ENCODE assay signal across 10 mouse cellular contexts in genomic region chr13:63072376-63072775, GRCm38 (mm10).
DNase-seq lines count a peak whose midpoint lies in the region; ATAC-seq and TF ChIP-seq lines count a peak whose summit lies in the region.
"Had no signal": no experiment of that assay in that cellular context is flagged by ENCODE, and none has a peak within 500 bp of the region (broad histone marks: within the 10 kb centered on the region; RNA-seq: fewer than 3 reads in every experiment).

No protein-coding gene starts in this region.

- no peaks in the 10 kb centered on the region for H3K27me3 ChIP-seq in embryonic facial prominence, embryonic 12.5 days
- no peaks in the 10 kb centered on the region for H3K27me3 ChIP-seq in heart, postnatal 0 days (ENCODE audit: control insufficient read depth, insufficient read depth, low read length)
- H3K27me3 ChIP-seq: megakaryocyte, embryonic 14.5 days had no signal

- no peaks in the 10 kb centered on the region for H3K36me3 ChIP-seq in embryonic facial prominence, embryonic 12.5 days
- no peaks in the 10 kb centered on the region for H3K36me3 ChIP-seq in heart, postnatal 0 days (replicated peaks; ENCODE audit: control insufficient read depth, insufficient read depth, low read length)
- H3K36me3 ChIP-seq: hindbrain, embryonic 10.5 days had no signal

- H3K9me3 ChIP-seq in embryonic facial prominence, embryonic 12.5 days: no peaks in the 10 kb centered on the region
- no peaks in the 10 kb centered on the region for H3K9me3 ChIP-seq in heart, postnatal 0 days (replicated peaks; ENCODE audit: control insufficient read depth, low read length)
- H3K9me3 ChIP-seq: hindbrain, embryonic 10.5 days had no signal

- H3K9ac ChIP-seq in embryonic facial prominence, embryonic 12.5 days: no peak overlapping the region
- no peak overlapping the region for H3K9ac ChIP-seq in heart, postnatal 0 days (replicated peaks; ENCODE audit: low read depth, low read length)

- 0 out of 2 replicates have a peak, but pooled peaks have one; percentile 56 for ATAC-seq in embryonic facial prominence, embryonic 12.5 days (ENCODE audit: insufficient number of reproducible peaks, insufficient read depth, low FRiP score, low TSS enrichment)
- peak; percentile 24; the same call in 1 of the 2 replicates for ATAC-seq in heart, postnatal 0 days (ENCODE audit: insufficient read depth, low read depth)

- TF ChIP-seq CTCF in heart, postnatal 0 days (IDR thresholded peaks at IDR 0.05; ENCODE audit: low read depth): no peak

- H3K4me3 ChIP-seq in embryonic facial prominence, embryonic 12.5 days: no peak overlapping the region
- H3K4me3 ChIP-seq in heart, postnatal 0 days (ENCODE audit: low read depth, low read length): no peak overlapping the region
- H3K4me3 ChIP-seq: hindbrain, embryonic 10.5 days; megakaryocyte, embryonic 14.5 days had no signal

- 18% methylated on average over 3 of the region's 3 CpGs for WGBS in embryonic facial prominence, embryonic 12.5 days
- WGBS in heart, postnatal 0 days: 25% methylated on average over 3 of the region's 3 CpGs

- no peak for TF ChIP-seq EP300 in heart, postnatal 0 days (IDR thresholded peaks at IDR 0.05; ENCODE audit: low read depth)

- peak; percentile 33 for DNase-seq in NIH3T3 (ENCODE audit: low read depth)
- DNase-seq in heart, postnatal 0 days (ENCODE audit: low spot score): no peak
- peak; percentile 50 for DNase-seq in lung, postnatal 10 days
- DNase-seq in cerebellum, adult 9-11 months: no peak
- no peak for DNase-seq in thymus, postnatal 25 days
- no peak for DNase-seq in cerebellum, adult 11-12 months
- DNase-seq in left cerebral cortex, adult 9 months (ENCODE audit: low spot score in 2 of 2): no peak

- H3K27ac ChIP-seq in embryonic facial prominence, embryonic 12.5 days: 0 out of 2 replicates have a peak overlapping the region, but pooled peaks have one; percentile 63
- no peak overlapping the region for H3K27ac ChIP-seq in heart, postnatal 0 days (ENCODE audit: low read depth)

- H3K4me2 ChIP-seq in embryonic facial prominence, embryonic 12.5 days (replicated peaks): no peak overlapping the region
- no peak overlapping the region for H3K4me2 ChIP-seq in heart, postnatal 0 days (ENCODE audit: low read depth, low read length)

- H3K4me1 ChIP-seq in embryonic facial prominence, embryonic 12.5 days: peaks cover 18% of the 10 kb centered on the region; the same call in 1 of the 2 replicates
- H3K4me1 ChIP-seq in heart, postnatal 0 days (ENCODE audit: control insufficient read depth, insufficient read depth): 0 out of 2 replicates have a peak, but pooled peaks cover 7% of the 10 kb centered on the region
- H3K4me1 ChIP-seq: megakaryocyte, embryonic 14.5 days had no signal

Comparison
In these comparisons a context has a peak if more than half of its experiments do, and no peak if none do; other contexts are left out.
1. DNase-seq: peak in NIH3T3 (single experiment) and lung, postnatal 10 days (single experiment); none in heart, postnatal 0 days (single experiment), cerebellum, adult 9-11 months (single experiment), thymus, postnatal 25 days (single experiment), cerebellum, adult 11-12 months (single experiment) and left cerebral cortex, adult 9 months (0 of 2).